Mouse (Mus musculus): Measurements from ENCODE around the gene Ly6g6d. TPM values are rescaled to one million over a fixed set of nuclear protein-coding genes. Genes with fewer than 3 reads are reported as not detected.

Gene Ly6g6d
- polyA plus RNA-seq, 1 experiment from 2014 or later: 1.9 TPM

- Histone ChIP-seq H3K27me3 (replicated peaks) (no peaks in the 10 kb centered on the region), H3K27ac (replicated peaks) (no peak overlapping the region), H3K36me3 (peaks cover 99% of the 10 kb centered on the region), H3K4me1 (peaks cover 12% of the 10 kb centered on the region), H3K4me2 (no peak overlapping the region), H3K9ac (no peak overlapping the region), H3K4me3 (no peak overlapping the region), H3K9me3 (no peaks in the 10 kb centered on the region)
- 83% methylated on average over 12 of the region's 12 CpGs for WGBS
- ATAC-seq (ENCODE audit: extremely low read depth, insufficient number of reproducible peaks, low FRiP score, low TSS enrichment): no peak
These were observed 19.3 kb upstream of the Ly6g6d start for GRCm38 (mm10) chr17:35097164-35097655.

- no peak overlapping the region for H3K4me3 ChIP-seq
- no peaks in the 10 kb centered on the region for H3K9me3 ChIP-seq
- 87% methylated on average over 12 of the region's 12 CpGs for WGBS
- H3K36me3 ChIP-seq: peaks cover 98% of the 10 kb centered on the region
- H3K9ac ChIP-seq: peak overlapping the region; percentile 55
- no peak for ATAC-seq (ENCODE audit: extremely low read depth, insufficient number of reproducible peaks, low FRiP score, low TSS enrichment)
- no peaks in the 10 kb centered on the region for H3K27me3 ChIP-seq (replicated peaks)
- H3K4me1 ChIP-seq: peaks cover 7% of the 10 kb centered on the region
- H3K27ac ChIP-seq (replicated peaks): no peak overlapping the region
- no peak overlapping the region; the same call in 1 of the 2 replicates for H3K4me2 ChIP-seq
These were observed 18.7 kb upstream of the Ly6g6d start for GRCm38 (mm10) chr17:35096597-35096996.

GRCm38 (mm10) chr17:35094475-35095365, 16.9 kb upstream of the Ly6g6d start:
- H3K27ac ChIP-seq (replicated peaks): no peak overlapping the region
- no peaks in the 10 kb centered on the region for H3K27me3 ChIP-seq (replicated peaks)
- H3K4me3 ChIP-seq: no peak overlapping the region
- peaks cover 90% of the 10 kb centered on the region for H3K36me3 ChIP-seq
- no peak for ATAC-seq (ENCODE audit: extremely low read depth, insufficient number of reproducible peaks, low FRiP score, low TSS enrichment)
- WGBS: 75% methylated on average over 15 of the region's 15 CpGs
- peaks cover 19% of the 10 kb centered on the region for H3K4me1 ChIP-seq
- no peak overlapping the region for H3K4me2 ChIP-seq
- no peaks in the 10 kb centered on the region for H3K9me3 ChIP-seq
- 0 out of 2 replicates have a peak overlapping the region, but pooled peaks have one; percentile 19 for H3K9ac ChIP-seq

GRCm38 (mm10) chr17:35092403-35093198, 14.7 kb upstream of the Ly6g6d start:
- no peaks in the 10 kb centered on the region for H3K9me3 ChIP-seq
- no peaks in the 10 kb centered on the region for H3K27me3 ChIP-seq (replicated peaks)
- no peak overlapping the region for H3K4me3 ChIP-seq
- H3K36me3 ChIP-seq: peaks cover 69% of the 10 kb centered on the region
- no peak overlapping the region for H3K9ac ChIP-seq
- WGBS: 84% methylated on average over 14 of the region's 14 CpGs
- no peak for ATAC-seq (ENCODE audit: extremely low read depth, insufficient number of reproducible peaks, low FRiP score, low TSS enrichment)
- H3K4me2 ChIP-seq: no peak overlapping the region
- H3K4me1 ChIP-seq: peaks cover 24% of the 10 kb centered on the region
- H3K27ac ChIP-seq (replicated peaks): no peak overlapping the region

- H3K4me2 ChIP-seq: peak overlapping the region; percentile 83
- 55% methylated on average over 8 of the region's 8 CpGs for WGBS
- H3K4me3 ChIP-seq: peak overlapping the region; percentile 73
- peaks cover 47% of the 10 kb centered on the region for H3K36me3 ChIP-seq
- H3K27me3 ChIP-seq (replicated peaks): no peaks in the 10 kb centered on the region
- ATAC-seq (ENCODE audit: extremely low read depth, insufficient number of reproducible peaks, low FRiP score, low TSS enrichment): no peak
- no peaks in the 10 kb centered on the region for H3K9me3 ChIP-seq
- H3K27ac ChIP-seq (replicated peaks): 0 out of 2 replicates have a peak overlapping the region, but pooled peaks have one; percentile 92
- peak overlapping the region; percentile 87 for H3K9ac ChIP-seq
- H3K4me1 ChIP-seq: peaks cover 27% of the 10 kb centered on the region
These were observed 12.5 kb upstream of the Ly6g6d start for GRCm38 (mm10) chr17:35090166-35090932.

- Histone ChIP-seq H3K9ac (peak within 1 kb of the TSS; percentile 87), H3K4me2 (peak within 1 kb of the TSS; percentile 83)
- 4% methylated on average over 52 of the region's 67 CpGs for WGBS
These were observed 11.2 kb upstream of the Ly6g6d start, which contains the start of gene Abhd16a for GRCm38 (mm10) chr17:35088825-35089644. TSS of gene Abhd16a (plus strand) at chr17:35089263.

GRCm38 (mm10) chr17:35088151-35088550, 10.3 kb upstream of the Ly6g6d start:
- no peak overlapping the region for H3K9ac ChIP-seq
- no peak overlapping the region for H3K27ac ChIP-seq (replicated peaks)
- no peak for ATAC-seq (ENCODE audit: extremely low read depth, insufficient number of reproducible peaks, low FRiP score, low TSS enrichment)
- peaks cover 6% of the 10 kb centered on the region for H3K27me3 ChIP-seq (replicated peaks)
- peaks cover 25% of the 10 kb centered on the region for H3K36me3 ChIP-seq
- peaks cover 22% of the 10 kb centered on the region for H3K4me1 ChIP-seq
- no peak overlapping the region for H3K4me3 ChIP-seq
- no peaks in the 10 kb centered on the region for H3K9me3 ChIP-seq
- no peak overlapping the region for H3K4me2 ChIP-seq
- 34% methylated on average over 2 of the region's 2 CpGs for WGBS

More at GRCm38 (mm10) chr17:35088825-35089644, 11.2 kb upstream of the Ly6g6d start, which contains the start of gene Abhd16a:
- peaks cover 22% of the 10 kb centered on the region for H3K4me1 ChIP-seq
- no peaks in the 10 kb centered on the region for H3K27me3 ChIP-seq (replicated peaks)
- peak within 1 kb of the TSS; percentile 73 for H3K4me3 ChIP-seq
- H3K27ac ChIP-seq (replicated peaks): peak within 1 kb of the TSS; percentile 92
- H3K36me3 ChIP-seq: peaks cover 34% of the 10 kb centered on the region
- H3K9me3 ChIP-seq: no peaks in the 10 kb centered on the region
- peak; percentile 96 for ATAC-seq (ENCODE audit: extremely low read depth, insufficient number of reproducible peaks, low FRiP score, low TSS enrichment)

GRCm38 (mm10) chr17:35085208-35085865, 7.5 kb upstream of the Ly6g6d start, which contains the start of gene Ly6g6f:
TSS of gene Ly6g6f (minus strand) at chr17:35085610.
- Histone ChIP-seq H3K4me2 (no peak within 1 kb of the TSS), H3K9me3 (no peaks in the 10 kb centered on the region), H3K36me3 (no peaks in the 10 kb centered on the region), H3K4me1 (peaks cover 16% of the 10 kb centered on the region), H3K9ac (no peak within 1 kb of the TSS), H3K4me3 (no peak within 1 kb of the TSS), H3K27me3 (replicated peaks) (peaks cover 21% of the 10 kb centered on the region), H3K27ac (replicated peaks) (no peak within 1 kb of the TSS)
- 43% methylated on average over 7 of the region's 7 CpGs for WGBS
- no peak for ATAC-seq (ENCODE audit: extremely low read depth, insufficient number of reproducible peaks, low FRiP score, low TSS enrichment)

GRCm38 (mm10) chr17:35083929-35084497, 6.1 kb upstream of the Ly6g6d start:
- no peak overlapping the region for H3K4me2 ChIP-seq
- no peaks in the 10 kb centered on the region for H3K9me3 ChIP-seq
- peaks cover 20% of the 10 kb centered on the region for H3K4me1 ChIP-seq
- no peak overlapping the region for H3K4me3 ChIP-seq
- H3K9ac ChIP-seq: no peak overlapping the region
- no peak overlapping the region for H3K27ac ChIP-seq (replicated peaks)
- 52% methylated on average over 3 of the region's 3 CpGs for WGBS
- no peak for ATAC-seq (ENCODE audit: extremely low read depth, insufficient number of reproducible peaks, low FRiP score, low TSS enrichment)
- no peaks in the 10 kb centered on the region for H3K36me3 ChIP-seq
- H3K27me3 ChIP-seq (replicated peaks): peaks cover 21% of the 10 kb centered on the region
